Mouse (Mus musculus): Measurements from ENCODE around the gene Scrn3. TPM values are rescaled to one million over a fixed set of nuclear protein-coding genes. Genes with fewer than 3 reads are reported as not detected.

Scrn3 gene
- polyA plus RNA-seq, 1 experiment from 2014 or later: 15.9 TPM

DNA sequence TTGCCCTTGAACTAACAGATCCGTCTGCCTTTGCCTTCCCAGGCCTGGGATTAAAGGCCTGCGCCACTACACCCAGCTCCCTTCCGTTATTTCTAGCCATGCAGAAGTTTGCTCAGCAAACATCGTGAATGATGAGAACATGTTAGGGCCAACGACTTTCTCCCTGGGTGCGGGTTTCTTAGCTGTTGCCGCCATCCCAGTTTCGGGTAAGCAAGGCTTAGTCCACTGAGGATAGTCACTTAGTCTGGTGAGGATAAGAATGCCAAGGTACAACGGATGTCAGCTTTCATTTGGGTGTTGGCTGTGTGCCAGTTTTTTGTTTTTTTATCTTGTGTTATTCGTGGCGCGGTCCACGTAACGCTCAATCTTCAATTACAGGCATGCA lies 708 bp downstream of the Scrn3 start:
- H3K4me2 ChIP-seq (ENCODE audit: low read length): peak overlapping the region; percentile 52
- H3K4me3 ChIP-seq (replicated peaks; ENCODE audit: low read depth, low read length): peak overlapping the region; percentile 77
- WGBS: 33% methylated on average over 14 of the region's 14 CpGs
- no peaks in the 10 kb centered on the region for H3K9me3 ChIP-seq (replicated peaks; ENCODE audit: low read length)
- ATAC-seq (replicated peaks; ENCODE audit: low FRiP score, low read depth) (peak; percentile 25; the same call in 1 of the 2 replicates), DNase-seq (ENCODE audit: low spot score) (peak; percentile 53)
- no peaks in the 10 kb centered on the region for H3K27me3 ChIP-seq (ENCODE audit: insufficient read depth, low read length)
- peak overlapping the region; percentile 79 for H3K27ac ChIP-seq
- H3K9ac ChIP-seq (ENCODE audit: low read depth, low read length): peak overlapping the region; percentile 61; the same call in 1 of the 2 replicates
- H3K36me3 ChIP-seq (ENCODE audit: insufficient read depth, low read length): 0 out of 2 replicates have a peak, but pooled peaks cover 6% of the 10 kb centered on the region
- no peak for TF ChIP-seq CTCF (IDR thresholded peaks at IDR 0.05; ENCODE audit: low read depth)
- H3K4me1 ChIP-seq (replicated peaks; ENCODE audit: insufficient read depth, low read length): 0 out of 2 replicates have a peak, but pooled peaks cover 3% of the 10 kb centered on the region

DNA sequence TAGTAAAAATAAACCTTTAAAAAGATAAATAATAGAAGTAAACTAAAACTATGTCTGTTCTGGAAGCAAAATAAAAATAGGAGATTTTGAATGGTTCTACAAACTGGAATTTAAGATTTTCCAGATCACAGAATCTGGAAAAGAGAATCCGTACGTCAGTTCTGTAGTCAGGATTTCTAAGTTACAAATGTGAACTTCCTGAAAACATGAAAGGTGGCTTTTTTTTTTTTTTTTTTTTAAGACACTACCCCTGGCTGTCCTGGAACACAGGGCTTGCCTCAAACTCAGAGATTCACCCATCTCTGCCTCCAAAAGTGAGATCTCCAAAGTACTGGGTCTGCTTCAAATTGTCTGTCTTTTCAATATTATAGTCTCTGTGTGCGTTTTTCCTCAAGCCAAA lies 1.9 kb downstream of the Scrn3 start:
- H3K36me3 ChIP-seq (ENCODE audit: insufficient read depth, low read length): 0 out of 2 replicates have a peak, but pooled peaks cover 2% of the 10 kb centered on the region
- no peak for ATAC-seq (replicated peaks; ENCODE audit: low FRiP score, low read depth)
- 95% methylated on average over 3 of the region's 3 CpGs for WGBS

GRCm38 (mm10) chr2:73317426-73317825 lies 5.0 kb downstream of the Scrn3 start:
- no peak overlapping the region for H3K4me3 ChIP-seq (replicated peaks; ENCODE audit: low read depth, low read length)
- H3K36me3 ChIP-seq (ENCODE audit: insufficient read depth, low read length): 0 out of 2 replicates have a peak, but pooled peaks cover 2% of the 10 kb centered on the region
- H3K27me3 ChIP-seq (ENCODE audit: insufficient read depth, low read length): no peaks in the 10 kb centered on the region
- no peak overlapping the region for H3K9ac ChIP-seq (ENCODE audit: low read depth, low read length)
- no peak for TF ChIP-seq CTCF (IDR thresholded peaks at IDR 0.05; ENCODE audit: low read depth)
- DNase-seq (ENCODE audit: low spot score) (no peak), ATAC-seq (replicated peaks; ENCODE audit: low FRiP score, low read depth) (no peak)
- no peaks in the 10 kb centered on the region for H3K9me3 ChIP-seq (replicated peaks; ENCODE audit: low read length)
- no peak overlapping the region for H3K27ac ChIP-seq
- WGBS: 81% methylated on average over 9 of the region's 9 CpGs
- H3K4me2 ChIP-seq (ENCODE audit: low read length): no peak overlapping the region
- 0 out of 2 replicates have a peak, but pooled peaks cover 3% of the 10 kb centered on the region for H3K4me1 ChIP-seq (replicated peaks; ENCODE audit: insufficient read depth, low read length)

More for the DNA sequence above, 1.9 kb downstream of the Scrn3 start:
- no peaks in the 10 kb centered on the region for H3K9me3 ChIP-seq (replicated peaks; ENCODE audit: low read length)
- H3K27me3 ChIP-seq (ENCODE audit: insufficient read depth, low read length): no peaks in the 10 kb centered on the region
- no peak overlapping the region for H3K9ac ChIP-seq (ENCODE audit: low read depth, low read length)
- no peak overlapping the region for H3K4me2 ChIP-seq (ENCODE audit: low read length)
- no peak overlapping the region for H3K27ac ChIP-seq
- DNase-seq (ENCODE audit: low spot score): no peak
- H3K4me3 ChIP-seq (replicated peaks; ENCODE audit: low read depth, low read length): no peak overlapping the region
- no peak for TF ChIP-seq CTCF (IDR thresholded peaks at IDR 0.05; ENCODE audit: low read depth)
- 0 out of 2 replicates have a peak, but pooled peaks cover 3% of the 10 kb centered on the region for H3K4me1 ChIP-seq (replicated peaks; ENCODE audit: insufficient read depth, low read length)

DNA sequence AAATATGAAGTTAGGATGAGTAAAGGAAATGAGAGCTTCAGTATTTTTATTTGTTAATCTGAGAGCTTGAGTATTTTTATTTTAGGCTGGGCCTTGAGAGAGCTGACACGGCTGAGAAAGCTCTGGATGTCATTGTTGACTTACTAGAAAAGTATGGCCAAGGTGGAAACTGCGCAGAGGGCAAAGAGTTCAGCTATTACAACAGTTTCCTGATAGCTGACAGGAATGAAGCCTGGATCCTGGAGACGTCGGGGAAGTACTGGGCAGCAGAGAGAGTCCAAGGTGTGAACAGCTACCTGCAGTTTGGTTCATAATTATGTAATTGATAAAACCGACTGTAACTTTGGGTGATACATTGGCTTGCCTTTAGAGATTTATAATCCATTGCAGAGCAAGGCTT lies 6.8 kb downstream of the Scrn3 start:
- ATAC-seq (replicated peaks; ENCODE audit: low FRiP score, low read depth): no peak
- no peak for DNase-seq (ENCODE audit: low spot score)
- no peak overlapping the region for H3K9ac ChIP-seq (ENCODE audit: low read depth, low read length)

GRCm38 (mm10) chr2:73322991-73323390 lies 10.6 kb downstream of the Scrn3 start:
- no peak overlapping the region for H3K27ac ChIP-seq
- DNase-seq (ENCODE audit: low spot score): no peak
- H3K9me3 ChIP-seq (replicated peaks; ENCODE audit: low read length): no peaks in the 10 kb centered on the region
- no peak for TF ChIP-seq CTCF (IDR thresholded peaks at IDR 0.05; ENCODE audit: low read depth)
- no peak overlapping the region for H3K4me2 ChIP-seq (ENCODE audit: low read length)
- no peaks in the 10 kb centered on the region for H3K4me1 ChIP-seq (replicated peaks; ENCODE audit: insufficient read depth, low read length)
- ATAC-seq (replicated peaks; ENCODE audit: low FRiP score, low read depth): no peak
- WGBS: 77% methylated on average over 12 of the region's 12 CpGs
- H3K36me3 ChIP-seq (ENCODE audit: insufficient read depth, low read length): 0 out of 2 replicates have a peak, but pooled peaks cover 2% of the 10 kb centered on the region
- no peak overlapping the region for H3K9ac ChIP-seq (ENCODE audit: low read depth, low read length)
- H3K27me3 ChIP-seq (ENCODE audit: insufficient read depth, low read length): no peaks in the 10 kb centered on the region
- no peak overlapping the region for H3K4me3 ChIP-seq (replicated peaks; ENCODE audit: low read depth, low read length)

More for the DNA sequence above, 6.8 kb downstream of the Scrn3 start:
- H3K36me3 ChIP-seq (ENCODE audit: insufficient read depth, low read length): 0 out of 2 replicates have a peak, but pooled peaks cover 2% of the 10 kb centered on the region
- H3K9me3 ChIP-seq (replicated peaks; ENCODE audit: low read length): no peaks in the 10 kb centered on the region
- no peaks in the 10 kb centered on the region for H3K4me1 ChIP-seq (replicated peaks; ENCODE audit: insufficient read depth, low read length)
- TF ChIP-seq CTCF (IDR thresholded peaks at IDR 0.05; ENCODE audit: low read depth): no peak
- H3K27ac ChIP-seq: no peak overlapping the region
- H3K27me3 ChIP-seq (ENCODE audit: insufficient read depth, low read length): no peaks in the 10 kb centered on the region
- H3K4me3 ChIP-seq (replicated peaks; ENCODE audit: low read depth, low read length): no peak overlapping the region
- no peak overlapping the region for H3K4me2 ChIP-seq (ENCODE audit: low read length)
- WGBS: 83% methylated on average over 5 of the region's 5 CpGs

- Histone ChIP-seq H3K4me1 (replicated peaks; ENCODE audit: insufficient read depth, low read length) (no peaks in the 10 kb centered on the region), H3K9me3 (replicated peaks; ENCODE audit: low read length) (no peaks in the 10 kb centered on the region), H3K36me3 (ENCODE audit: insufficient read depth, low read length) (no peaks in the 10 kb centered on the region), H3K4me3 (replicated peaks; ENCODE audit: low read depth, low read length) (no peak overlapping the region), H3K4me2 (ENCODE audit: low read length) (no peak overlapping the region), H3K9ac (ENCODE audit: low read depth, low read length) (no peak overlapping the region), H3K27me3 (ENCODE audit: insufficient read depth, low read length) (no peaks in the 10 kb centered on the region), H3K27ac (no peak overlapping the region)
- WGBS: 72% methylated on average over 5 of the region's 5 CpGs
- TF ChIP-seq CTCF (IDR thresholded peaks at IDR 0.05; ENCODE audit: low read depth): no peak
- no peak for ATAC-seq (replicated peaks; ENCODE audit: low FRiP score, low read depth)
- DNase-seq (ENCODE audit: low spot score): no peak
These were observed 13.5 kb downstream of the Scrn3 start for GRCm38 (mm10) chr2:73325871-73326270.

DNA sequence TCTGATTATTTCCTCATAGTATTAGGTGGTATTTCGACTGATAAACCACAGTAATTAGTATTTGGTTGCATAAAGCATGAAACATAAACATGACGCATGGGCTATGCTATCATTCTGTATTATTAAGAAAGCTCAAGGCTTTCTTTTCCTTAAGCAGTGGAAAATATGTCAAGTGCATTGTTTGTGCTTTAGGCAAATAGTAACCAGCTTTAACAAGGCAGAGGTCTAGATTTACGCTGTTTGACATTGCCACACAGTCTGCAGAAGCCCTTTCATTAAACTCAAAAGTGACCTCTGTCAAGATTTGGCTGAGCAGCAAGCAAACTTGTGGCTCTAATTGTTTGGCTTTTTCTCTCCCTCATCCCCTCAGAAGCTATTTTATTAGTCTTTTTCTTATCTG lies 23.5 kb downstream of the Scrn3 start:
- no peaks in the 10 kb centered on the region for H3K9me3 ChIP-seq (replicated peaks; ENCODE audit: low read length)
- H3K4me3 ChIP-seq (replicated peaks; ENCODE audit: low read depth, low read length): no peak overlapping the region
- no peaks in the 10 kb centered on the region for H3K4me1 ChIP-seq (replicated peaks; ENCODE audit: insufficient read depth, low read length)
- H3K36me3 ChIP-seq (ENCODE audit: insufficient read depth, low read length): no peaks in the 10 kb centered on the region
- no peaks in the 10 kb centered on the region for H3K27me3 ChIP-seq (ENCODE audit: insufficient read depth, low read length)
- ATAC-seq (replicated peaks; ENCODE audit: low FRiP score, low read depth) (no peak), DNase-seq (ENCODE audit: low spot score) (peak; percentile 10)
- H3K27ac ChIP-seq: no peak overlapping the region
- no peak overlapping the region for H3K9ac ChIP-seq (ENCODE audit: low read depth, low read length)
- no peak overlapping the region for H3K4me2 ChIP-seq (ENCODE audit: low read length)
- TF ChIP-seq CTCF (IDR thresholded peaks at IDR 0.05; ENCODE audit: low read depth): no peak
- WGBS: 84% methylated on average over 3 of the region's 3 CpGs
